Mouse (Mus musculus): Measurements from ENCODE around the gene Ifna12.
"Not testable (repeated sequence)": the region's sequence is repeated elsewhere in the genome, so short reads cannot be mapped to it uniquely, and the experiment has no call there.

Ifna12 gene

GRCm38 (mm10) chr4:88603276-88603675 is at the start of gene Ifna12:
TSS of gene Ifna12 (minus strand) at chr4:88603376.
- no peak for DNase-seq

GRCm38 (mm10) chr4:88644359-88644758 is 41.2 kb upstream of the Ifna12 start, which contains the start of gene Ifna13:
TSS of gene Ifna13 (minus strand) at chr4:88644459.
- DNase-seq, result no peak

DNA sequence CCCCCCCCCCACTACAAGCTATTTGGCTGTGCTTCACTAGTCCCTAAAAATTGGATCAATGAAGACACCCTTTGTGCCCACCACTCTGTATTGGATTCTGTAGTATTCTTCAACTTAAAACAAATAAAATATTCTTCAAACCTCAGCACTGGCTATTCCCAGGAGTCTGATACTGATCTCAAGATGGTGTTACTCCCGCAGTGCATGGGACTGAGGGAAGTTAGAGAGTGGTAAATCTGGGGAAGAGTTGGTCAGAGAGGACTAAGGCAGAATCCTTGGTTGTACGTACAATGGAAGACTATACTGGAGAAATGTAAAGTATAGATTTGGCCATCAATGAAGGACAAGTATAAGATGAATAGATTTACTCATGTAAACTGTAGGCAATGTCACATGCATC is 39.4 kb upstream of the Ifna12 start:
- no peak for DNase-seq

DNA sequence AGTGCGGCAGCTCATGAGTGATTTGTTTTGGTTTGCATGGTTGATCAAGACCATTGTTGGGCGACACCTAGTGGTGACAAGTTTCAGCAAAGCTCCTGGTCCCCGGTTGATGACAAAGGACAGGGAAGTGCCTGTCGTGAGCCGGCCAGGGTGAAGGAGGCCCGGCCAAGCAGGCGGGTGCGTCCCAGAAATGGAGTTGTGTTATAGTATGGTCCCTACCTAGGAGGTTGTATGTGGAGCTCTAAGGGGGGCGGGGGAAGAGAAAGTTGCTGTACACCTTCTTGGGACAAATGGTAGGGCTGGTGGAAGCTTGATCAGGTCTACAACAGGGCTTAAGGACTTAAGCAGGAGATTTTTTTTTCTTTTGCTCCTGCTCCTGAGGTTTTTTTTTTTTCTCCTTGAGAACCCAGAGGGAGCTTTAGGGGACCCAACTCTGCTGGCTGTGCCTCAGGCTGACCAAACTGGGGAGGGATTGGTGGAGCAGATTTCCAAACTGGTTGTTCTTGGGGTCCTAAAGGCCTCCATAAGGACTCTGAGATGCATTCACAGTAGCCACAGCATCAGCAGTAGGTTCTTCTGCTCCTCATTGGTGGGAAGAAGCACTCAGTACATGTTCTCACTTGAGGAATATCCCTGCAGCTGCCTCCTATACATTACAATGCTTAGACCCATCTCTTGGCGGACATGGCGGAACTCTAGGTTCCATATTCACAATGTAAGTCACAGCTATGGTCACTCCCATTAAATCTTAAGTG is 38.1 kb upstream of the Ifna12 start:
- DNase-seq, result peak; percentile 97 to 100

- no peak for DNase-seq
Measured at GRCm38 (mm10) chr4:88640704-88641076, 37.5 kb upstream of the Ifna12 start.

- no peak for DNase-seq
Measured at GRCm38 (mm10) chr4:88634311-88634710, 31.1 kb upstream of the Ifna12 start, which contains the start of gene C87499. TSS of gene C87499 (minus strand) at chr4:88634411.

- DNase-seq, result no peak
Measured at GRCm38 (mm10) chr4:88592285-88592684, 10.9 kb downstream of the Ifna12 start, which contains the start of gene Ifna9. TSS of gene Ifna9 (minus strand) at chr4:88592385.

DNA sequence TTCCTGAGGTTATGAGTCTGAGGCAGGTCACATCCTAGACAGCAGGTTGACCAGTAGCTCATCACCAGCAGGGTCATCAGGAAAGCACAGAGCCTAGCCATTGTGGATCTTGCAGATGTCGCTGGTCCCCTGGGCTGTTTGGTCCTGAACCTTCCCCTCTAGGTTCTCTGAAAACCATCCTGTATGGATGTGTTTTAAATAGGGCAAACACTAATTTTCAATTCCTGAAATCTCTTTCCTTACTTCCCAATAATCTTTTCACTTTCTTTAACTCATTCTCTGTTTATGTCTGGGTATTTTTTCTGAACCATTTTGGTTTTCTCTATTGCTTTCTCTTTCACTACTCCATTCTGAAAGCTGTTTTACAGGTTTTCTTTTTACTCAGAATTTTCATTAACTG is 31.5 kb downstream of the Ifna12 start, which contains the start of gene Ifna14:
TSS of gene Ifna14 (minus strand) at position 101 of the 400 bp plus-strand sequence.
- DNase-seq, result no peak

- DNase-seq, result peak; percentile 37 to 65
Measured at GRCm38 (mm10) chr4:88561791-88562190, 41.4 kb downstream of the Ifna12 start.

- not testable (repeated sequence) for DNase-seq
Measured at GRCm38 (mm10) chr4:88558145-88558544, 45.0 kb downstream of the Ifna12 start, which contains the start of gene Ifna15. TSS of gene Ifna15 (minus strand) at chr4:88558245.
